Mouse (Mus musculus) kidney, adult 2 months (tissue): ENCODE results near the gene Prickle2. TPM values are rescaled to one million over a fixed set of nuclear protein-coding genes. Genes with fewer than 3 reads are reported as not detected.

Experiments used
- DNase-seq: peaks from one replicate; pipeline ENCODE4 v3.0.0; 2021
- H3K27ac ChIP-seq: fragments of 200-500 bp; 2 replicates; pipeline ENCODE4 v1.5.1; 2012; ENCODE audit warnings: low read depth, low read length, control low read depth, inconsistent platforms; ENCODE audit not compliant: insufficient read depth
- H3K27me3 ChIP-seq: fragments of 200-500 bp; replicated peaks from 2 replicates; pipeline ENCODE4 v1.6.1; 2012; ENCODE audit warnings: mild to moderate bottlenecking, moderate library complexity, low read length, inconsistent platforms; ENCODE audit not compliant: control insufficient read depth, insufficient read depth
- H3K36me3 ChIP-seq: fragments of 200-500 bp; 2 replicates; pipeline ENCODE4 v1.6.1; 2012; ENCODE audit warnings: mild to moderate bottlenecking, moderate library complexity, low read length, inconsistent platforms; ENCODE audit not compliant: control insufficient read depth, insufficient read depth
- H3K4me1 ChIP-seq: fragments of 200-500 bp; 2 replicates; pipeline ENCODE4 v1.6.1; 2011; ENCODE audit warnings: low read length; ENCODE audit not compliant: control insufficient read depth, insufficient read depth
- H3K4me3 ChIP-seq: fragments of 200-500 bp; 2 replicates; pipeline ENCODE4 v1.5.1; 2011; ENCODE audit warnings: mild to moderate bottlenecking, low read depth, low read length, control low read depth; ENCODE audit not compliant: insufficient read depth
- CTCF ChIP-seq: fragments of 200-500 bp; conservative IDR thresholded peaks from 2 replicates; pipeline ENCODE4 v1.5.1; 2011; ENCODE audit warnings: low read depth, mild to moderate bottlenecking, control low read depth, low read length, moderate library complexity, mixed read lengths; ENCODE audit not compliant: insufficient read depth, insufficient read length
- POLR2A ChIP-seq: fragments of 200-500 bp; IDR thresholded peaks from one replicate; pipeline ENCODE4 v1.6.1; 2011; ENCODE audit warnings: low read depth, low read length, control low read depth
- WGBS: fragments of 180-500 bp; shearing (Covaris S2); methylation state at CpG from one replicate; pipeline ENCODE4 v1.1.7; 2018; 5-methylcytosine and 5-hydroxymethylcytosine counted together
- polyA plus RNA-seq: library from polyadenylated mRNA; depleted of rRNA; stranded (reverse); fragments of >200 nt; gene quantifications from 2 replicates; pipeline ENCODE4 v1.2.3, GENCODE M21; 2012; rRNA removed

The Prickle2 gene
- polyA plus RNA-seq = 2.3 and 2.5 TPM in 2 replicates

GRCm38 (mm10) chr6:92706145-92706466, at the start of gene Prickle2:
Gene Prickle2 (minus strand): TSS chr6:92706155.
- 0 out of 2 replicates have a peak, but pooled peaks cover 1% of the 10 kb centered on the region for H3K27me3 ChIP-seq
- no peaks in the 10 kb centered on the region for H3K36me3 ChIP-seq
- peak within 1 kb of the TSS; percentile 41 for H3K4me3 ChIP-seq
- no peaks in the 10 kb centered on the region for H3K4me1 ChIP-seq
- under 1% methylated on average over 24 of the region's 24 CpGs for WGBS
- H3K27ac ChIP-seq = no peak within 1 kb of the TSS
- TF ChIP-seq CTCF (no peak), POLR2A (no peak)
- peak; percentile 84 for DNase-seq

GRCm38 (mm10) chr6:92752737-92753136, 46.8 kb upstream of the Prickle2 start:
- Histone ChIP-seq H3K27ac (no peak overlapping the region), H3K27me3 (no peaks in the 10 kb centered on the region), H3K4me1 (no peaks in the 10 kb centered on the region), H3K36me3 (no peaks in the 10 kb centered on the region), H3K4me3 (no peak overlapping the region)
- WGBS = 85% methylated on average over 2 of the region's 2 CpGs
- TF ChIP-seq CTCF (no peak), POLR2A (no peak)
- no peak for DNase-seq

DNA sequence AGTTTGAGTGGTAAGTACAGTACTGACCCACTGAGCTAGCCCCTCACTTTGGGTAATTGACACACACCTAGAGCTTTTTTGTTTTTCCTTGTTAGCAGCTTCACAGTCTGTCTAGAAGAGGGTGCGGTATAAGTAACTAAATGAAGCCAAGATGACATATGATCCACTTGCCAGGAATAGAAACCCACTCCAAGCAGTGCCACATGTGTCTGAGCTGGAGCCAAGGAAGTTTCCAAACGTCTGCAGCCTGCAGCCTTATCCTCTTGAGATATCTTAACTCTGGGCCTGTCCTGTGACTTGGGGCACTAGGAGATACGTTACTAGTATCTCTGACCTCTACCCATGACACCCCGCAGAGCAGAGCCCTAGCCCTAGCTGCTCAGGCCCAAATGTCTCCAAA, 43.5 kb upstream of the Prickle2 start:
- Histone ChIP-seq H3K27me3 (no peaks in the 10 kb centered on the region), H3K27ac (no peak overlapping the region), H3K4me1 (no peaks in the 10 kb centered on the region), H3K36me3 (no peaks in the 10 kb centered on the region), H3K4me3 (no peak overlapping the region)
- WGBS = 69% methylated on average over 4 of the region's 4 CpGs
- no peak for DNase-seq
- no peak for TF ChIP-seq CTCF
- no peak for TF ChIP-seq POLR2A

DNA sequence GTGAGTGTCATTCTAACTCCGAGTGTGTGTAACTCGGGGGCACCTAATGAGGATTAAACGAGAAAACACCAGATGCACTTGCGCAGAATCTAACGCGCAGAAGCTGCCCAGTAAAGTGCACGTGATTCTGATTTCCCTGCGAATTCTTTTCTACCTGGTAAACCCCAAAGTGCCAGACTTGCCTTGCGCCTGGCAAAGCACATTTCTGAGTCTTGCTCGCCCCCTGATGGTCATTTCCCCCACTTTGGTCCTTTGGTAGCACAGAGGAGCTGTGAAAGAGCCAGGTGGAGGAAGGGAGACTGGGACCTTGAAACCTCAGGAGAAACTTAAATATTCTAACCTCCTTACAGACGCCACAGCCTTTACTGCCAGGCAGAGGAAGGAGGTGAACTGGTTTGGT, 37.6 kb upstream of the Prickle2 start:
- no peaks in the 10 kb centered on the region for H3K27me3 ChIP-seq
- TF ChIP-seq CTCF (peak; percentile 62; the same call in 1 of the 2 replicates), POLR2A (no peak)
- H3K4me3 ChIP-seq = no peak overlapping the region
- no peaks in the 10 kb centered on the region for H3K36me3 ChIP-seq
- no peak overlapping the region for H3K27ac ChIP-seq
- peak; percentile 70 for DNase-seq
- H3K4me1 ChIP-seq = no peaks in the 10 kb centered on the region
- 12% methylated on average over 11 of the region's 11 CpGs for WGBS

GRCm38 (mm10) chr6:92737116-92737515, 31.2 kb upstream of the Prickle2 start:
- Histone ChIP-seq H3K27ac (no peak overlapping the region), H3K4me1 (no peaks in the 10 kb centered on the region), H3K4me3 (no peak overlapping the region), H3K27me3 (no peaks in the 10 kb centered on the region), H3K36me3 (no peaks in the 10 kb centered on the region)
- peak; percentile 75 for DNase-seq
- no peak for TF ChIP-seq POLR2A
- whole genome bisulfite sequencing = 57% methylated on average over 1 of the region's 1 CpGs

- Histone ChIP-seq H3K4me3 (no peak overlapping the region), H3K27me3 (no peaks in the 10 kb centered on the region), H3K36me3 (no peaks in the 10 kb centered on the region), H3K4me1 (no peaks in the 10 kb centered on the region), H3K27ac (no peak overlapping the region)
- TF ChIP-seq CTCF (no peak), POLR2A (no peak)
- no peak for DNase-seq
Observed at GRCm38 (mm10) chr6:92733651-92734050, 27.7 kb upstream of the Prickle2 start.

GRCm38 (mm10) chr6:92728514-92728913, 22.6 kb upstream of the Prickle2 start:
- no peak for TF ChIP-seq CTCF
- no peak for TF ChIP-seq POLR2A
- WGBS = 47% methylated on average over 7 of the region's 7 CpGs
- DNase-seq = no peak
- Histone ChIP-seq H3K36me3 (no peaks in the 10 kb centered on the region), H3K27ac (no peak overlapping the region), H3K27me3 (no peaks in the 10 kb centered on the region), H3K4me1 (no peaks in the 10 kb centered on the region), H3K4me3 (no peak overlapping the region)

DNA sequence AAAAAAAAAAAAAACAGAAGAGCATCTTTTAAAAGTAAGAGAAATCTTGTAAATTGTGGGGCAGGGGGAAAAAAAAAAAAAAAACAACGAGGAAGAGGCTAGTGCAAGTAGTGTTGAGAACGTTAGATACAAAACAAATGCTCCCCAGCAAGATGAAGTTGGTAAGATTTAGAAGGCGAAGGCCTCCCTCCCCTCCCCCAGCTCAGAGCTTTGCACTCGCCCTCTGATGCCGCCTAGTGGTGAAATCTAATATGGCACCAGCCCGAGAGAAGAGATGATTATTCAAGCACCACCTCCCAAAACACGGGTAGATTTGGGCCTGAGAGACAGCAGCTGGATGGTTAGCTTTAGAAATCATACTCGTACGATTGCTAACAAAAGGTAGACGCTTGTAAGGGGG, 22.1 kb upstream of the Prickle2 start:
- TF ChIP-seq POLR2A (no peak), CTCF (peak; percentile 86)
- Histone ChIP-seq H3K36me3 (no peaks in the 10 kb centered on the region), H3K27ac (no peak overlapping the region), H3K4me1 (no peaks in the 10 kb centered on the region), H3K27me3 (no peaks in the 10 kb centered on the region), H3K4me3 (no peak overlapping the region)
- peak; percentile 77 for DNase-seq
- WGBS = 5% methylated on average over 10 of the region's 10 CpGs
